Mouse (Mus musculus) forebrain, embryonic 16.5 days (tissue): ENCODE data around the gene Armc3. TPM values are rescaled to one million over a fixed set of nuclear protein-coding genes. Genes with fewer than 3 reads are reported as not detected.

Experiments used
- polyA plus RNA-seq: library from polyadenylated mRNA; unstranded; fragments of >200 nt; fragmentation: Nextera tagmentation; extraction: Ambion mirVana; gene quantifications from 2 replicates; pipeline ENCODE4 v1.2.1, GENCODE M21; 2015

Gene Armc3
- polyA plus RNA-seq, 1 experiment from 2014 or later = 0.91 TPM

Other genes starting within 250 kb of the Armc3 start
- 10.9 and 11.2 TPM in 2 replicates for gene Pip4k2a, start 201.2 kb upstream of the Armc3 start, polyA plus RNA-seq
- gene 4930426L09Rik, start 201.0 kb upstream of the Armc3 start, polyA plus RNA-seq = 0.50 and 0.57 TPM in 2 replicates
- 7.8 and 7.9 TPM in 2 replicates for gene Msrb2, start 172.1 kb downstream of the Armc3 start, polyA plus RNA-seq
- gene Ptf1a, start 246.4 kb downstream of the Armc3 start, polyA plus RNA-seq = not detected in 2 replicates